17 mouse cellular contexts compared by ENCODE assay signal in the genomic region with DNA sequence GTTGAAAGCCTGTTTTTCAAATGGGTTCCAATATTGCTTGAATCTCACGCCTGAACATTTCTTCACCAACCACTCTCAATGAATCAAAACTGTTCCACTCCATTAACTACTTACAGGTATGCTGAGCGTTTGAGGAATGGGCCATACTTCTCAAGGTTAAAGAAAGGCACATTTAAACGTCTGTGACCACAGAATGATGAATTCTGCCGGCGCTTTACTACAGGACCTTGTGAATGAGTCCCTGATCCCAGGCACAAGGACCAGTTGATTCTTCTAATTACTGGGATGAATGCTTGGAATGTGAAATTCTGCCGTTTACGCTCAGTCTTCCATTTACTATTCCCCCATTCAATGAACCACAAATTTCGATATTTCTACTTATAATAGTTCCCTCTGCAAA.
"Had no signal": no experiment of that assay in that cellular context is flagged by ENCODE, and none has a peak within 500 bp of the region (broad histone marks: within the 10 kb centered on the region; RNA-seq: fewer than 3 reads in every experiment).

No protein-coding gene starts in this region.

- H3K4me2 ChIP-seq: limb, embryonic 12.5 days; limb, embryonic 15.5 days; liver, embryonic 11.5 days; lung, embryonic 14.5 days; midbrain, embryonic 11.5 days had no signal

- H3K4me1 ChIP-seq: limb, embryonic 12.5 days; limb, embryonic 15.5 days; megakaryocyte, embryonic 14.5 days had no signal

- H3K4me3 ChIP-seq: limb, embryonic 12.5 days; limb, embryonic 15.5 days; megakaryocyte, embryonic 14.5 days had no signal

- H3K27me3 ChIP-seq: limb, embryonic 12.5 days; limb, embryonic 15.5 days; megakaryocyte, embryonic 14.5 days had no signal

- H3K36me3 ChIP-seq: limb, embryonic 12.5 days; limb, embryonic 15.5 days had no signal

- DNase-seq: left cerebral cortex, postnatal 4 days; liver, postnatal 0 days; lung, embryonic 14.5 days; lung, postnatal 10 days; lung, postnatal 36 days; midbrain, embryonic 14.5 days; thymus, adult 2 months; thymus, postnatal 14 days; thymus, postnatal 4 days had no signal

- ATAC-seq: intestine, postnatal 0 days; liver, postnatal 0 days had no signal

- H3K9me3 ChIP-seq: limb, embryonic 12.5 days; limb, embryonic 15.5 days; megakaryocyte, embryonic 14.5 days had no signal

- H3K9ac ChIP-seq: limb, embryonic 12.5 days; limb, embryonic 15.5 days; liver, embryonic 14.5 days; liver, postnatal 0 days; lung, embryonic 14.5 days had no signal

- H3K27ac ChIP-seq: limb, embryonic 12.5 days; limb, embryonic 15.5 days; liver, embryonic 14.5 days; stomach, postnatal 0 days had no signal
